Comparison of ENCODE assay signal across 12 mouse cellular contexts in the genomic region with DNA sequence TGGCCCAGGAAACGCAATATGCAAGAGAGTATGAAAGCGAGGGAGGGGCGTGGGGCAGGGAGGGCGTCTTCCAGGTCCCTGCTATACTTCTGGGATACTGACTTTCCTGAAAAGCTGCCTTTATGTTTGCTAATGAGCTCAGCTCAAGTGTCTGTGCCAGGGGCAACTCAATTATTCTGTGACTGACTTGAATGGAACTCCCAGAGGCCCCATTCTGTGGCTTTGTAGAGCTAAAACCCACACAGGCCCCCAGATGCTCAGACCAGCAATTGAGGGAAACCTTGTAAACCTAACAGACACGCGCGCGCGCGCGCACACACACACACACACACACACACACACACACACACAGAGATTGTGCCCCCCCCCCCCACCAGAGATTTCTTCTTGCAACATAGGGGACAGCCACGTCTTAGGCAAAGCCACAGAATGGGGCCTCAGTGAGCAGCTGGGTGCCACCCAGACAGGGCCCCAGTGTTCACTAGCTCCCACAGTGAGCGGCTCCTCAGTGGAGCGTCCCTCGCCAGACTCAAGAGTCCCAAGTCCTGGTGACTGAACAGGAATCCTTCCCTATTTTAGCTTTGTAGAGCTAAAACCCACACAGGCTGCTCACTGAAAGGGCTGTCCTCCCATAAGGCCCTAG. TPM values are rescaled to one million over a fixed set of nuclear protein-coding genes. Genes with fewer than 3 reads are reported as not detected.
DNase-seq lines count a peak whose midpoint lies in the region; ATAC-seq and TF ChIP-seq lines count a peak whose summit lies in the region.
"Had no signal": no experiment of that assay in that cellular context is flagged by ENCODE, and none has a peak within 500 bp of the region (broad histone marks: within the 10 kb centered on the region; RNA-seq: fewer than 3 reads in every experiment).

No protein-coding gene starts in this region.

- no peaks in the 10 kb centered on the region for H3K9me3 ChIP-seq in E14TG2a.4 (ENCODE audit: low read length)
- H3K9me3 ChIP-seq in embryonic facial prominence, embryonic 10.5 days = no peaks in the 10 kb centered on the region
- no peaks in the 10 kb centered on the region for H3K9me3 ChIP-seq in hindbrain, embryonic 10.5 days
- no peaks in the 10 kb centered on the region for H3K9me3 ChIP-seq in midbrain, embryonic 11.5 days (ENCODE audit: control insufficient read depth, low read length)

- 0 out of 2 replicates have a peak overlapping the region, but pooled peaks have one; percentile 14 for H3K4me3 ChIP-seq in E14TG2a.4 (replicated peaks; ENCODE audit: low read length)
- 0 out of 2 replicates have a peak overlapping the region, but pooled peaks have one; percentile 4 for H3K4me3 ChIP-seq in embryonic facial prominence, embryonic 10.5 days
- H3K4me3 ChIP-seq in hindbrain, embryonic 10.5 days = peak overlapping the region; percentile 30
- no peak overlapping the region for H3K4me3 ChIP-seq in midbrain, embryonic 11.5 days (ENCODE audit: low read depth, low read length)

- WGBS in embryonic facial prominence, embryonic 10.5 days = 47% methylated on average over 15 of the region's 15 CpGs
- 30% methylated on average over 15 of the region's 15 CpGs for WGBS in hindbrain, embryonic 10.5 days
- 24% methylated on average over 15 of the region's 15 CpGs for WGBS in midbrain, embryonic 11.5 days

- TF ChIP-seq CTCF in E14TG2a.4 (conservative IDR thresholded peaks at IDR 0.05; ENCODE audit: low read length) = no peak

- H3K27ac ChIP-seq in embryonic facial prominence, embryonic 10.5 days (replicated peaks) = peak overlapping the region; percentile 55
- H3K27ac ChIP-seq in hindbrain, embryonic 10.5 days = peak overlapping the region; percentile 83
- H3K27ac ChIP-seq in midbrain, embryonic 11.5 days (ENCODE audit: low read depth, low read length) = peak overlapping the region; percentile 63

- H3K36me3 ChIP-seq in E14TG2a.4 (ENCODE audit: insufficient read depth, low read length) = no peaks in the 10 kb centered on the region
- H3K36me3 ChIP-seq in embryonic facial prominence, embryonic 10.5 days (replicated peaks) = no peaks in the 10 kb centered on the region
- H3K36me3 ChIP-seq in hindbrain, embryonic 10.5 days = no peaks in the 10 kb centered on the region
- H3K36me3 ChIP-seq in midbrain, embryonic 11.5 days (ENCODE audit: control insufficient read depth, insufficient read depth, low read length) = no peaks in the 10 kb centered on the region

- peak; percentile 88 for ATAC-seq in midbrain, embryonic 11.5 days (ENCODE audit: low FRiP score)

- peaks cover 39% of the 10 kb centered on the region for H3K4me1 ChIP-seq in E14TG2a.4 (replicated peaks; ENCODE audit: low read depth, low read length)
- H3K4me1 ChIP-seq in embryonic facial prominence, embryonic 10.5 days = peaks cover 27% of the 10 kb centered on the region
- peaks cover 28% of the 10 kb centered on the region for H3K4me1 ChIP-seq in hindbrain, embryonic 10.5 days (replicated peaks)
- peaks cover 17% of the 10 kb centered on the region for H3K4me1 ChIP-seq in midbrain, embryonic 11.5 days (ENCODE audit: control insufficient read depth, insufficient read depth, low read length)

- peak overlapping the region; percentile 19 for H3K4me2 ChIP-seq in midbrain, embryonic 11.5 days
- H3K4me2 ChIP-seq: liver, embryonic 11.5 days had no signal

- DNase-seq in embryonic facial prominence, embryonic 10.5 days (ENCODE audit: low spot score) = peak; percentile 45
- DNase-seq in hindbrain, embryonic 10.5 days (ENCODE audit: low spot score) = peak; percentile 55
- peak; percentile 92 for DNase-seq in midbrain, embryonic 11.5 days (ENCODE audit: low spot score, missing footprints)
- no peak for DNase-seq in adrenal gland, adult 2 months
- no peak for DNase-seq in urinary bladder, postnatal 14 days (ENCODE audit: low spot score)
- DNase-seq in cerebellum, adult 9-11 months = no peak
- no peak for DNase-seq in adrenal gland, postnatal 4 days (ENCODE audit: low spot score in 2 of 2)
- DNase-seq: B cell, adult 2 months; cerebellum, adult 11 months; kidney, postnatal 14 days had no signal

- peak overlapping the region; percentile 28; the same call in 1 of the 2 replicates for H3K9ac ChIP-seq in midbrain, embryonic 11.5 days (ENCODE audit: low read length)

- peaks cover 11% of the 10 kb centered on the region for H3K27me3 ChIP-seq in E14TG2a.4 (ENCODE audit: insufficient read depth, low read length)
- H3K27me3 ChIP-seq in embryonic facial prominence, embryonic 10.5 days (replicated peaks; ENCODE audit: low read depth, poor library complexity, severe bottlenecking) = peaks cover 22% of the 10 kb centered on the region
- peaks cover 62% of the 10 kb centered on the region for H3K27me3 ChIP-seq in hindbrain, embryonic 10.5 days (ENCODE audit: insufficient read depth, poor library complexity, severe bottlenecking)
- peaks cover 30% of the 10 kb centered on the region for H3K27me3 ChIP-seq in midbrain, embryonic 11.5 days (ENCODE audit: control insufficient read depth, insufficient read depth, low read length)

RNA-seq across cellular contexts. Expression of gene Ddx50, which starts 36.1 kb away (rescaled TPM):
- 110 and 120 TPM in 2 replicates for polyA plus RNA-seq in embryonic facial prominence, embryonic 10.5 days (2016; fragmentation: Nextera tagmentation; extraction: Ambion mirVana)
- 95.7 and 99.7 TPM in 2 replicates for polyA plus RNA-seq in hindbrain, embryonic 10.5 days (2016; fragmentation: Nextera tagmentation; extraction: Ambion mirVana)
- 127 and 143 TPM in 2 replicates for polyA plus RNA-seq in midbrain, embryonic 11.5 days (2014; fragmentation: Nextera tagmentation; extraction: Ambion mirVana)
- 100 to 1,000 TPM; 103 to 108 TPM for total RNA-seq in adrenal gland, adult 2 months (2021)
- 2.7 and 4.1 TPM in 2 replicates for polyA plus RNA-seq in adrenal gland, adult 2 months (2012; rRNA removed)
- total RNA-seq in adrenal gland, postnatal 4 days (2021) = 100 to 1,000 TPM; 141 to 143 TPM

RNA-seq across cellular contexts. Expression of gene Stox1, which starts 38.8 kb away (rescaled TPM):
- 2.5 and 3.1 TPM in 2 replicates for polyA plus RNA-seq in embryonic facial prominence, embryonic 10.5 days (2016; fragmentation: Nextera tagmentation; extraction: Ambion mirVana)
- polyA plus RNA-seq in hindbrain, embryonic 10.5 days (2016; fragmentation: Nextera tagmentation; extraction: Ambion mirVana) = 3.2 and 3.3 TPM in 2 replicates
- polyA plus RNA-seq in midbrain, embryonic 11.5 days (2014; fragmentation: Nextera tagmentation; extraction: Ambion mirVana) = 2.4 and 2.5 TPM in 2 replicates
- total RNA-seq in adrenal gland, adult 2 months (2021) = 1 to 10 TPM in 1 of 2 experiments, under 1 TPM in 1; 0.61 to 1.1 TPM
- polyA plus RNA-seq in adrenal gland, adult 2 months (2012; rRNA removed) = 0.18 TPM in 1 of 2 replicates, not detected in the other
- 1 to 10 TPM; 1.2 to 1.9 TPM for total RNA-seq in adrenal gland, postnatal 4 days (2021)

Comparison
In these comparisons a context has a peak if more than half of its experiments do, and no peak if none do; other contexts are left out.
1. DNase-seq: peak in embryonic facial prominence, embryonic 10.5 days (single experiment), hindbrain, embryonic 10.5 days (single experiment) and midbrain, embryonic 11.5 days (single experiment); none in adrenal gland, adult 2 months (single experiment), urinary bladder, postnatal 14 days (single experiment), cerebellum, adult 9-11 months (single experiment) and adrenal gland, postnatal 4 days (0 of 2).
2. RNA of gene Ddx50, which starts 36.1 kb away (polyA plus RNA-seq): 127 to 143 TPM in midbrain, embryonic 11.5 days, 110 to 120 TPM in embryonic facial prominence, embryonic 10.5 days and 95.7 to 99.7 TPM in hindbrain, embryonic 10.5 days; 2.7 to 4.1 TPM in adrenal gland, adult 2 months; every median in the first group is over 10 times any median in the second.
3. Peak in every context shown above with its lines, with median percentiles within 50 percentile points of each other: H3K27ac ChIP-seq.